Mouse (Mus musculus) heart, embryonic 15.5 days (tissue): ENCODE data around the gene Snapc4. TPM values are rescaled to one million over a fixed set of nuclear protein-coding genes. Genes with fewer than 3 reads are reported as not detected.

Experiments
- polyA plus RNA-seq: library from polyadenylated mRNA; unstranded; fragments of >200 nt; fragmentation: Nextera tagmentation; extraction: Ambion mirVana; gene quantifications from 2 replicates; pipeline ENCODE4 v1.2.1, GENCODE M21; 2015

The Snapc4 gene
- polyA plus RNA-seq, 1 experiment from 2014 or later, result 16.8 TPM

Other genes starting within 250 kb of the Snapc4 start
- not detected in 2 replicates for gene Lhx3, start 172.4 kb downstream of the Snapc4 start, polyA plus RNA-seq
- gene Qsox2, start 143.1 kb downstream of the Snapc4 start, polyA plus RNA-seq, result 8.8 and 14.3 TPM in 2 replicates
- gene Ccdc187, start 86.1 kb downstream of the Snapc4 start, polyA plus RNA-seq, result 0.08 and 0.15 TPM in 2 replicates
- gene Gpsm1, start 65.1 kb downstream of the Snapc4 start, polyA plus RNA-seq, result 64.4 and 71.6 TPM in 2 replicates
- gene Dnlz, start 28.5 kb downstream of the Snapc4 start, polyA plus RNA-seq, result 22.1 and 27.9 TPM in 2 replicates
- gene Card9, start 19.7 kb downstream of the Snapc4 start, polyA plus RNA-seq, result 0.60 and 1.7 TPM in 2 replicates
- gene Entr1, start 8.7 kb upstream of the Snapc4 start, polyA plus RNA-seq, result 72.3 and 82.9 TPM in 2 replicates
- 103 and 111 TPM in 2 replicates for gene Pmpca, start 8.7 kb upstream of the Snapc4 start, polyA plus RNA-seq
- gene Inpp5e, start 28.6 kb upstream of the Snapc4 start, polyA plus RNA-seq, result 14.3 and 16.7 TPM in 2 replicates
- gene Sec16a, start 64.6 kb upstream of the Snapc4 start, polyA plus RNA-seq, result 10.5 and 14.5 TPM in 2 replicates
- 10.8 and 24.2 TPM in 2 replicates for gene Notch1, start 136.0 kb upstream of the Snapc4 start, polyA plus RNA-seq
- 159 and 197 TPM in 2 replicates for gene Egfl7, start 199.4 kb upstream of the Snapc4 start, polyA plus RNA-seq
- not detected in 2 replicates for gene Gm20532, start 206.0 kb upstream of the Snapc4 start, polyA plus RNA-seq
- 19.9 and 26.3 TPM in 2 replicates for gene Agpat2, start 223.8 kb upstream of the Snapc4 start, polyA plus RNA-seq
- 12.2 and 18.0 TPM in 2 replicates for gene Fam69b, start 247.8 kb upstream of the Snapc4 start, polyA plus RNA-seq